Mouse (Mus musculus): ENCODE measurements around the gene Gjd3.

DNA sequence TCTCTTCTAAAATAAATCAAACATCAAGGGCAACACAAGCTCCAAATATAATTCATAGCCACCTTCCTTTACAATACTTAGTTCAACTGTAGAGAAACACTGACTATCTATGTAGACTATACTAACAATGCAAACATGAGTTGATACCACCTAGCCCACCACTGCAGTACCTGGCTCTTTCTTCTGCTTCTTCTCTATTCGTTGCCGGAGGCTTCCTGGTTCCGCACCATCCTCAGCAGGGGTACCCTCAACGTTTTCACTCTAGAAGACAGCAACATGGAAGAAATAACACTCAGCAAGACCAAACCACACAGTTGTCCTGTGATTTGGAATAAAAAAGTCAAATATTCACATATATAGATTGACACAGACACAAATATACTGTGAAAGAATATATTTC, 14.8 kb upstream of the Gjd3 start:
- TF ChIP-seq POLR2A (IDR thresholded peaks at IDR 0.05; ENCODE audit: control insufficient read depth in 1 of 2, insufficient read depth in 1 of 2, low read depth in 1 of 2, low read length in 2 of 2, poor library complexity in 1 of 2): no peak
- no peak for TF ChIP-seq CTCF (IDR thresholded peaks at IDR 0.05 in 2 of 3, conservative IDR thresholded peaks at IDR 0.05 in 1 of 3; ENCODE audit: control insufficient read depth in 1 of 3, insufficient read depth in 1 of 3, low read depth in 2 of 3, low read length in 3 of 3, poor library complexity in 1 of 3, severe bottlenecking in 1 of 3)

Data from MEL (cell line).